Mouse (Mus musculus): ENCODE measurements around the gene Hist1h2bb.
"Not testable (repeated sequence)": the region's sequence is repeated elsewhere in the genome, so short reads cannot be mapped to it uniquely, and the experiment has no call there.

Hist1h2bb gene

DNA sequence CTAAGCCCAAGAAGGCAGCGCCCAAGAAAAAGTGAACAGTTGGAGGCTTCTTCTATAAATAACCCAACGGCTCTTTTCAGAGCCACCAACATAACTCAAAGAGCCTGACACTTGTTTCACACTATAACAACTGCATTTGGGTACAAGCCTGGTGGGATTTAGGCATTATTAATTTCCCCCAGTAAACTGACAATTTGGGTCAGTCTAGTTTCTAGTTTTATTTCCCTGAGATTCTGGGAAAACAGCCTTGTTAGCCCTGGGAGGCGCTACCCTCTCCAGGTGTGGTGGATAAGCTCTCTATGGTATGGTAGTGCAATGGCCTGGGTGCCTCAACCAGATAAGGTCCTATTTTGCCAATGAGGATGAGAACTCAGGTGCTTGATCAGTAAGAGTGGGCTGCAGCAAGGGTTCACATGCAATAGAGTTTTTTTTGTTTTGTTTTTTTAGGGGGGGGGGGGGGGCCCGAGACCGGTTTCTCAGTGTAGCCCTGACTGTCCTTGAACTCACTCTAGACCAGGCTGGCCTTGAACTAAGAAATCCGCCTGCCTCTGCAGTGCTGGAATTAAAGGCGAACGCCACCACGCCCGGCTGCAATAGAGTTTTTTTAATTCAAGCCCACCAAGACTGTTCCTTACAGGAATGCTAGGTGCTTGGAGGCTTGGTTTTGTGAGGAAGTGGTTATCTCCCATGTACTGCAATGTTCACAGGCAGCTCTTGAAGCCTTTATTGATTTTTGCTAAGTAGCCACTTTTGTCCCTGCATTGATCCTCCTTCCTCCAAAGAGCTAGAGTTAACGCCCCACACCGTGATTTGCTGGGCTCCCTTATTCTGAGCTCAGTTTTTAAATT, 18.0 kb downstream of the Hist1h2bb start:
- no peak for DNase-seq (ENCODE audit: low spot score)

DNA sequence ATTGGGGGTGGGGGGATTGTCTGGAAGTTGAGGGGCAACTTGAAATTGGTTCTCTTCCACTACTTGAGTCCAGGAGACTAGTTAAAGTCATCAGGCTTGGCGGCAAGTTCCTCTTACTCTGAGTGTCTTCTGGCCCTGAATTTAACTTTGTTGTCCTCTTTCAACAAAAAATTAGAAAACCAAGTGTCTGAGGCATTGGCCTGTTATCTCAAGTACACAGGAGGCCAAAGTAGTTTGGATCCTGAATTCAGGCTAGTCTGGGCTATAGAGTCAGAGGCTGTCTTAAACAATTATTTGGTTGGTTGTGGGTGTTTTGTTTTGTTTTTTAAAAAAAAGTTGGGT, 18.6 kb downstream of the Hist1h2bb start:
- no peak for DNase-seq (ENCODE audit: low spot score)

DNA sequence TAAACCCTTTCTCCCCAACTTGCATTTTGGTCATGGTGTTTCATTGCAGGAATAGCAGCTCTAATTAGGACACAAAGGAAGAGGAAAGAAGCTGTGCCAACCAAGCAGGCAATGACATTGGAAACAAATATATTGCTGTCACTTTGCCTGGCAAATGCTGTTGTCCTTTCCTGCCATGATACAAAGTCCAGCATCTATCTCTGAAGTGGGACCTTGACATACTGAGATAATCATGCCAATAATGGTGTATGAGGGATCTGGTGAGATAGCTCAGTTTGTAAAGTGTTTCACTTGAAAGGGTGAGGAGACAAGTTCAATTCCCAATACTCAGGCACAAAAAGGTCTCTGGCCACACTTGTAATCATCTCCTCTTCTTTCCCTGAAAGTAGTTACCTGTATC, 20.2 kb downstream of the Hist1h2bb start:
- no peak for DNase-seq (ENCODE audit: low spot score)

DNA sequence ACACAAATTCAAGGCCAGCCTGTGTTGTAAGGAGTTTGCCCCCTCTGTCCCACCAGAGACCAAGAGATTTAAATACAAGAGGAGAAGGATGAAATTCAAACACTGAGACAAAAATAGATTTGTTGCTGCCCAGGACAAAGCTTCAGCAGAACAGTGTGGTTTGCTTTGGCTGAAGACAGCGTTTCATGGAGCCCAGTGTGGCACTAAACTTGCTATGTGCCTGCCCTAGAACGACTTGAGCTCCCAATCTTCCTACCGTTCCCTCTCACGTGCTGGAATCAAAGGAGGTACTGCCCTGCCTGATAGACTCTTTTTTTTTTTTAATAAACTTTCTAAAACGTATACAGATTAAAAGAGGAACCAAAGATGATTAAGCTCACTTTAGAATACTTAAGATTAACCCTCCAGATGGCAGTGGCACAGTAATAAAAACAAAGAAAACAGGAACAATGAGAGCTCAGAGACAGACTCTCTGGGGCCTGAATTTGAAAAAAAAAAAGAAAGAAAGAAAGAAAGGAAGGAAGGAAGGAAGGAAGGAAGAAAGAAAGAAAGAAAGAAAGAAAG, 22.4 kb downstream of the Hist1h2bb start:
- no peak for DNase-seq (ENCODE audit: low spot score)

DNA sequence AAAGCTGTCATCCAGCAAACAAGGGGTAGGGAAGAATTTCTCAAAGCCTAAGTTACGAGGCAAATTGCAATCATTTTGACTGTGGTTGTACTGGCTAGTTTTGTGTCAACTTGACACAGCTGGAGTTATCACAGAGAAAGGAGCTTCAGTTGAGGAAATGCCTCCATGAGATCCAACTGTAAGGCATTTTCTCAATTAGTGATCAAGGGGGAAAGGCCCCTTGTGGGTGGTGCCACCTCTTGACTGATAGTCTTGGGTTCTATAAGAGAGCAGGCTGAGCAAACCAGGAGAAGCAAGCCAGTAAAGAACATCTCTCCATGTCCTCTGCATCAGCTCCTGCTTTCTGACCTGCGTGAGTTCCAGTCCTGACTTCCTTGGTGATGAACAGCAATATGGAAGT, 23.1 kb downstream of the Hist1h2bb start, which contains the start of gene Trim38:
Gene Trim38 (plus strand): TSS at position 301 of the 400 bp plus-strand sequence.
- DNase-seq (ENCODE audit: low spot score): not testable (repeated sequence)

DNA sequence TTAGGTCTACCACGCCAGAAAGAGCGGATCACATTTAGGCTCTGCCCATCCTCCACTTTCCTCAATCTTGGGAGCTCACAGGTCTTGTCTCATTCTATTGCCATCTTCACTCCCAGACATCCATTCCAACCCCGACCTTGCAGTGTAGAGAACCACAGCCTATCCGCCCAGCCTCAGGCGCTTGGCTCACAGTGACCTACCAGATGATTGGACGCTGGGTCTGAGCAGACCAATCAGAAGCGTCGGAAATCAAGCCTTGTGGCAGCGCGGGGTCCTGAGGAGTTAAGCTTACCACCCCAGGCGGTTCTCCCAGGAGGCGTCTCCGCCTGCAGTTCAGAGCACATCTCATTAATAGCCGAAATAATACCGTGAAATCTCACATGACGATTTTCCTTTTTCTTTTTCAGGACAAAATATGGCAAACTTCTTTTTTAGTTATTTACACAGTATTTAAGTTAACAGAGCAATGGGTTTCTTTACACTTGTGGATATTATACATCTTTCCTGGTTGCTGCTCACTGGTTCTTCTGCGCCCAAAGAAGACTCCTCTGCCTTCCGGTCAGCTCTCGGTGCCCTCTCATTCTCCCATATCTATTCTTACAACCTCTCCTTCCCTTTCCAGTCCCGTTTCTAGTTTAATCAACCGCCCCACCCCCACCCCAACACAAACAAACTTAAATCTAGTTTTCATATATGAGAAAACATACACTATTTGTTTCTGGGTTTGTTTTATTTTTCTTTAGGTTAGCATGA, 26.2 kb downstream of the Hist1h2bb start:
- DNase-seq (ENCODE audit: low spot score): no peak

DNA sequence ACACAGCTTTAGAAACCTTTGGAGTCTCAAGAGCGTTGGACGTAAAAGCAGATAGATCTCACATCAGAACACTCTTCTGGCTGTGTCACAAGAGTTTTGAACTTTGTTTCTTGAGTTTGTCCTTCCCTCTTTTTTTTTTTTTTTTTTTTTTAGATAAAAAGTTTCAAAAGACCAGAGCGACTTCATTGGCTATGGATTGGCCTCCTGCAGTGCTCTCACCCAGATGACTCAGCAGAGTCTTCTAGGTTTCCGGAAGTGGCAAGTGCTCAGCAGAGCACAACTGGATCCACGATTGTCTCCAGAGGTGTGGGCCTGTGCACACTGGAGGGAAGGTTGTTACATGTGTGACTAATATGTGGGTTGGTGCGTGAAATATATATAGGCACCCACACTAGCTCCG, 31.8 kb downstream of the Hist1h2bb start:
- DNase-seq (ENCODE audit: low spot score): no peak

DNA sequence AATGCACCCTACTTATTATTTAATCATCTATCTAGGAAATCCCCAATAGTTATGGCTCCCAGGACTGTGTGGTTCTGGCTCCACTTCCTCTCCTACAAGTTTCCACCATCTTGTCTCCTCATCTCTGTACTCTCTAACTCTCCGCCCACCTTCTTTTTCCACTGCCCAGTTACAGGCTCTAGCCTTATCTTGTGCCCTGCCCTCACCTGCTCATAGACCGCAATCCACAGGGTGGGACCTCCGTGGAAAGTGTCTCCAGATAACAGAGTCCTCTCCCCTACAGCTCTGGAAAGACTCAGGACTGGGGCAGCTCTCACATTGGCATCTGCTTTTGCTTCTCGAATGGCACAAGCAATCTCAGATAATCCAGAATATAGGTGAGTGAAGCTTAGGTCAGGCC, 32.5 kb downstream of the Hist1h2bb start:
- no peak for DNase-seq (ENCODE audit: low spot score)

DNA sequence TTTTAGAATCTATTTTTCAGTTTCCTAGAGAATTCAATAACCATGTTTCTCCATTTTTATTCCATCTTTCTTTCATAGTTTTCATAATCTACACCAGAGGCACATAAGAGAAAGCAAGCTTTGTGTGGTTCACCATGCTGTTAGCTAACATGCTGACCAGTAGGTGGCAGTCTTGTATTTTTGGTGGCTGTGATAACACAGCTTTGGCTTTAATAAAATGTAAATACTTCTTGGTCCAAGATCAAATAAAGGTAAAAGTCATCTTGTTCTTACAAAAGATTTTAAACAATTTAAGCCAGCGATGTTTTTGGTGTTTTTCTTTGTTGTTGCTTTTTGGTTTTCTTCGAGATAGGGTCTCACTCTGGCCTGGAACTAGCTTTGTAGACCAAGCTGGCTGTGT, 46.0 kb downstream of the Hist1h2bb start:
- DNase-seq (ENCODE audit: low spot score): peak; percentile 66
